Mouse (Mus musculus) ES-E14 (cell line): ENCODE measurements at regions not wholly inside any gene's neighbourhood (a gene's known extent, or its start where the extent isn't known, plus 50 kb on each side); places are given as distances from the start of the nearest gene placed in this dataset.

Experiments
- DNase-seq: peaks from one replicate; pipeline ENCODE4 v3.0.0-alpha.2; 2013; ENCODE audit warnings: low read depth, low spot score
- H3K27ac ChIP-seq: 2 replicates; pipeline ENCODE4 v1.5.1; 2012; ENCODE audit warnings: low read depth, mild to moderate bottlenecking, low read length, moderate library complexity, mixed read lengths; ENCODE audit not compliant: poor library complexity, insufficient read depth, severe bottlenecking
- H3K36me3 ChIP-seq: 2 replicates; pipeline ENCODE4 v1.6.1; 2012; ENCODE audit warnings: mild to moderate bottlenecking, low read length, moderate library complexity, mixed read lengths; ENCODE audit not compliant: control insufficient read depth, poor library complexity, insufficient read depth, severe bottlenecking
- H3K4me1 ChIP-seq, 2 experiments: fragments of 150-350 bp in 1 of 2; sonication (generic) in 1 of 2; 2 replicates each; pipeline ENCODE4 v1.6.1; 2012; ENCODE audit warnings: low read length in 2 of 2, mild to moderate bottlenecking in 1 of 2, mixed read lengths in 1 of 2; ENCODE audit not compliant: control insufficient read depth in 2 of 2, insufficient read depth in 2 of 2, poor library complexity in 1 of 2
- H3K4me3 ChIP-seq, 2 experiments: fragments of 150-350 bp in 1 of 2; sonication (generic) in 1 of 2; 2 replicates each; pipeline ENCODE4 v1.5.1; 2012; ENCODE audit warnings: low read length in 2 of 2, low read depth in 1 of 2, mild to moderate bottlenecking in 1 of 2, mixed read lengths in 1 of 2; ENCODE audit not compliant: insufficient read depth in 1 of 2, poor library complexity in 1 of 2, severe bottlenecking in 1 of 2
- H3K9ac ChIP-seq: 2 replicates; pipeline ENCODE4 v1.6.1; 2012; ENCODE audit warnings: low read depth, mild to moderate bottlenecking, low read length, mixed read lengths; ENCODE audit not compliant: poor library complexity, insufficient read depth, severe bottlenecking
- H3K9me3 ChIP-seq: fragments of 150-350 bp; sonication (generic); 2 replicates; pipeline ENCODE4 v1.6.1; 2012; ENCODE audit warnings: low read depth, mild to moderate bottlenecking, low read length; ENCODE audit not compliant: control insufficient read depth, insufficient read depth
- CHD2 ChIP-seq: IDR thresholded peaks from 2 replicates; pipeline ENCODE4 v1.6.1; 2014; ENCODE audit warnings: mild to moderate bottlenecking, low read depth, low read length, inconsistent platforms
- HCFC1 ChIP-seq: IDR thresholded peaks from 2 replicates; pipeline ENCODE4 v1.6.1; 2012; ENCODE audit warnings: low read length, inconsistent platforms, borderline replicate concordance; ENCODE audit not compliant: insufficient read depth
- MAFK ChIP-seq: IDR thresholded peaks from 2 replicates; pipeline ENCODE4 v1.6.1; 2014; ENCODE audit warnings: mild to moderate bottlenecking, low read depth, low read length, inconsistent platforms; ENCODE audit not compliant: insufficient read depth
- ZC3H11A ChIP-seq: IDR thresholded peaks from 2 replicates; pipeline ENCODE4 v1.6.1; 2012; ENCODE audit warnings: low read depth, mild to moderate bottlenecking, inconsistent platforms, low read length, borderline replicate concordance
- ZNF384 ChIP-seq: IDR thresholded peaks from 2 replicates; pipeline ENCODE4 v1.6.1; 2012; ENCODE audit warnings: low read depth, low read length, inconsistent platforms
- in situ Hi-C, 2 experiments: fragments of 600-800 bp; cut with MboI; formaldehyde crosslinking; loops; one replicate each; pipeline ENCODE4 v1.15.1; 2025; ENCODE audit warnings: low sequenced_read_pairs in 2 of 2, inconsistent platforms in 1 of 2; ENCODE audit not compliant: unreplicated experiment in 2 of 2

- no peak overlapping the region for H3K9ac ChIP-seq
- H3K4me1 ChIP-seq, result no peaks in the 10 kb centered on the region
- in situ Hi-C loops, result no loop called here
- no peak overlapping the region for H3K27ac ChIP-seq
- no peaks in the 10 kb centered on the region for H3K36me3 ChIP-seq
- no peaks in the 10 kb centered on the region for H3K9me3 ChIP-seq
- no peak for DNase-seq
- no peak overlapping the region for H3K4me3 ChIP-seq
- TF ChIP-seq MAFK (no peak), ZC3H11A (no peak)
Observed at GRCm38 (mm10) chr5:133453349-133454049, 646.0 kb upstream of the Castor2 start.

- Histone ChIP-seq H3K9ac (no peak overlapping the region), H3K36me3 (no peaks in the 10 kb centered on the region), H3K27ac (no peak overlapping the region), H3K4me1 (no peaks in the 10 kb centered on the region), H3K4me3 (no peak overlapping the region), H3K9me3 (no peaks in the 10 kb centered on the region)
- DNase-seq, result no peak
- in situ Hi-C loops, result no loop called here
- no peak for TF ChIP-seq ZNF384
- TF ChIP-seq CHD2, result no peak
- no peak for TF ChIP-seq HCFC1
- no peak for TF ChIP-seq MAFK
- TF ChIP-seq ZC3H11A, result no peak
Observed at GRCm38 (mm10) chr5:133449926-133450325, 649.6 kb upstream of the Castor2 start.

- Histone ChIP-seq H3K36me3 (no peaks in the 10 kb centered on the region), H3K9me3 (no peaks in the 10 kb centered on the region), H3K4me1 (no peaks in the 10 kb centered on the region), H3K27ac (no peak overlapping the region), H3K9ac (no peak overlapping the region), H3K4me3 (no peak overlapping the region)
- in situ Hi-C loops, result no loop called here
- no peak for DNase-seq
- TF ChIP-seq CHD2, result no peak
- TF ChIP-seq ZC3H11A, result no peak
- TF ChIP-seq MAFK, result no peak
- no peak for TF ChIP-seq HCFC1
- no peak for TF ChIP-seq ZNF384
Observed at GRCm38 (mm10) chr5:133400826-133401225, 698.7 kb upstream of the Castor2 start.

- Histone ChIP-seq H3K9ac (no peak overlapping the region), H3K36me3 (no peaks in the 10 kb centered on the region), H3K4me3 (no peak overlapping the region), H3K4me1 (no peaks in the 10 kb centered on the region), H3K9me3 (no peaks in the 10 kb centered on the region), H3K27ac (no peak overlapping the region)
- in situ Hi-C loops, result no loop called here
- no peak for DNase-seq
- TF ChIP-seq CHD2 (no peak), ZC3H11A (no peak), HCFC1 (no peak), MAFK (no peak), ZNF384 (no peak)
Observed at GRCm38 (mm10) chr5:133389896-133390295, 709.6 kb upstream of the Castor2 start.
